Mouse (Mus musculus) megakaryocyte-erythroid progenitor cell, adult 5-6 weeks (primary cell): Measurements from ENCODE around the gene Pou5f2. TPM values are rescaled to one million over a fixed set of nuclear protein-coding genes. Genes with fewer than 3 reads are reported as not detected.

Experiments used
- ATAC-seq: replicated peaks from 2 replicates; pipeline ENCODE4 v1.8.0; 2016; ENCODE audit warnings: mild to moderate bottlenecking, inconsistent platforms; ENCODE audit not compliant: severe bottlenecking, poor library complexity, low FRiP score, low TSS enrichment
- total RNA-seq, 2 experiments: library from RNA; stranded (forward) in 1 of 2; stranded (reverse) in 1 of 2; fragments of 200-1000, 215-1000 nt in 1 of 2; fragments of >200 nt in 1 of 2; fragmentation: Nextera tagmentation in 1 of 2; gene quantifications; 2 replicates each; pipeline ENCODE4 v1.2.3; 2014 to 2017

Gene Pou5f2
- 8.6 and 11.5 TPM in 2 replicates for total RNA-seq (2014; fragmentation: Nextera tagmentation)
- total RNA-seq (2017) = 0.70 TPM in 1 of 2 replicates, not detected in the other

GRCm38 (mm10) chr13:78024683-78025294 is at the start of gene Pou5f2:
TSS of gene Pou5f2 (plus strand) at chr13:78024902.
- peak; percentile 89 for ATAC-seq

- no peak for ATAC-seq
These were observed 48.5 kb upstream of the Pou5f2 start for GRCm38 (mm10) chr13:77976248-77976647.

GRCm38 (mm10) chr13:77977121-77977520 is 47.6 kb upstream of the Pou5f2 start:
- no peak for ATAC-seq

GRCm38 (mm10) chr13:77982105-77982851 is 42.4 kb upstream of the Pou5f2 start:
- no peak for ATAC-seq

- no peak for ATAC-seq
These were observed 41.9 kb upstream of the Pou5f2 start for GRCm38 (mm10) chr13:77982852-77983202.

- ATAC-seq = no peak
These were observed 33.4 kb upstream of the Pou5f2 start for GRCm38 (mm10) chr13:77991189-77991886.

- ATAC-seq = no peak
These were observed 20.1 kb upstream of the Pou5f2 start for GRCm38 (mm10) chr13:78004649-78005048.

- no peak for ATAC-seq
These were observed 19.4 kb upstream of the Pou5f2 start for GRCm38 (mm10) chr13:78005344-78005743.

GRCm38 (mm10) chr13:78010176-78010575 is 14.5 kb upstream of the Pou5f2 start:
- ATAC-seq = no peak

GRCm38 (mm10) chr13:78032821-78033220 is 8.1 kb downstream of the Pou5f2 start:
- ATAC-seq = no peak

- no peak for ATAC-seq
These were observed 12.5 kb downstream of the Pou5f2 start for GRCm38 (mm10) chr13:78037203-78037602.

GRCm38 (mm10) chr13:78043203-78043602 is 18.5 kb downstream of the Pou5f2 start:
- ATAC-seq = no peak

GRCm38 (mm10) chr13:78045116-78045515 is 20.4 kb downstream of the Pou5f2 start:
- ATAC-seq = no peak

Other genes with a start within 250 kb of the Pou5f2 start
- gene Nr2f1, start 174.9 kb downstream of the Pou5f2 start, total RNA-seq (2014; fragmentation: Nextera tagmentation) = not detected in 2 replicates
- gene Nr2f1, start 174.9 kb downstream of the Pou5f2 start, total RNA-seq (2017) = not detected in 2 replicates